Mouse (Mus musculus) C2C12 (cell line): ENCODE results near the gene Vmn1r83. TPM values are rescaled to one million over a fixed set of nuclear protein-coding genes. Genes with fewer than 3 reads are reported as not detected.

ENCODE experiments used
- H3K27me3 ChIP-seq: one replicate; pipeline ENCODE4 v1.6.1; 2011; ENCODE audit not compliant: control insufficient read depth, insufficient read depth, insufficient read length
- H3K36me3 ChIP-seq: one replicate; pipeline ENCODE4 v1.6.1; 2011; ENCODE audit not compliant: control insufficient read depth, insufficient read depth
- H3K4me3 ChIP-seq: one replicate; pipeline ENCODE4 v1.5.1; 2011; ENCODE audit warnings: mild to moderate bottlenecking, control low read depth; ENCODE audit not compliant: poor library complexity, insufficient read depth, severe bottlenecking
- H3K79me2 ChIP-seq: one replicate; pipeline ENCODE4 v1.6.1; 2011; ENCODE audit not compliant: control insufficient read depth, insufficient read depth
- H3K79me3 ChIP-seq: one replicate; pipeline ENCODE4 v1.6.1; 2011; ENCODE audit warnings: low read depth, control low read depth
- H3ac ChIP-seq: one replicate; pipeline ENCODE3; 2011; ENCODE audit warnings: low read depth; ENCODE audit not compliant: control insufficient read depth, insufficient read length
- CEBPB ChIP-seq: IDR thresholded peaks from one replicate; pipeline ENCODE4 v1.6.1; 2011; ENCODE audit warnings: low read depth, mild to moderate bottlenecking, control low read depth, moderate library complexity
- CTCF ChIP-seq: IDR thresholded peaks from one replicate; pipeline ENCODE4 v1.5.1; 2011; ENCODE audit not compliant: control insufficient read depth, insufficient read depth, insufficient read length
- FOSL1 ChIP-seq: IDR thresholded peaks from one replicate; pipeline ENCODE4 v1.8.0; 2011; ENCODE audit warnings: mild to moderate bottlenecking, low read length; ENCODE audit not compliant: poor library complexity, insufficient read depth, severe bottlenecking
- MAX ChIP-seq: IDR thresholded peaks from one replicate; pipeline ENCODE4 v1.6.1; 2011; ENCODE audit warnings: mild to moderate bottlenecking, control low read depth
- MYOD1 ChIP-seq: IDR thresholded peaks from one replicate; pipeline ENCODE4 v1.6.1; 2011; ENCODE audit warnings: low read depth; ENCODE audit not compliant: control insufficient read depth, insufficient read length
- MYOG ChIP-seq: IDR thresholded peaks from one replicate; pipeline ENCODE4 v1.6.1; 2011; ENCODE audit not compliant: control insufficient read depth, insufficient read length; ENCODE audit errors: extremely low read depth
- USF1 ChIP-seq: IDR thresholded peaks from one replicate; pipeline ENCODE4 v1.6.1; 2011; ENCODE audit warnings: low read depth, mild to moderate bottlenecking, control low read depth, moderate library complexity
- long read RNA-seq, 2 experiments: library from polyadenylated mRNA; unstranded; transcript quantifications; one replicate each; pipeline ENCODE4 v2.0.0; 2019 to 2020
- microRNA-seq: library from miRNA; unstranded; fragments of <30 nt; microRNA quantifications from one replicate; pipeline ENCODE4, GENCODE M21; 2019; ENCODE audit warnings: borderline microRNAs expressed
- polyA plus RNA-seq: library from polyadenylated mRNA; unstranded; fragments of >200 nt; fragmentation: generic; extraction: Trizol; gene quantifications from one replicate; pipeline ENCODE4 v1.2.1, GENCODE M21; 2012; ENCODE audit warnings: missing spikeins

Gene Vmn1r83
- not detected for polyA plus RNA-seq
- long read RNA-seq, experiment 1, result 0 reads
- long read RNA-seq, experiment 2, result 0 reads

- no peak within 1 kb of the TSS for H3K4me3 ChIP-seq
- TF ChIP-seq MYOG (no peak), MYOD1 (no peak), FOSL1 (no peak), CEBPB (no peak), USF1 (no peak)
- no peaks in the 10 kb centered on the region for H3K27me3 ChIP-seq
- no peaks in the 10 kb centered on the region for H3K79me2 ChIP-seq
- H3K36me3 ChIP-seq, result no peaks in the 10 kb centered on the region
- H3K79me3 ChIP-seq, result no peaks in the 10 kb centered on the region
- no peak within 1 kb of the TSS for H3ac ChIP-seq
Observed at GRCm38 (mm10) chr7:12329381-12329780, at the start of gene Vmn1r83. Gene Vmn1r83, minus strand, starts transcription at chr7:12329481.

DNA sequence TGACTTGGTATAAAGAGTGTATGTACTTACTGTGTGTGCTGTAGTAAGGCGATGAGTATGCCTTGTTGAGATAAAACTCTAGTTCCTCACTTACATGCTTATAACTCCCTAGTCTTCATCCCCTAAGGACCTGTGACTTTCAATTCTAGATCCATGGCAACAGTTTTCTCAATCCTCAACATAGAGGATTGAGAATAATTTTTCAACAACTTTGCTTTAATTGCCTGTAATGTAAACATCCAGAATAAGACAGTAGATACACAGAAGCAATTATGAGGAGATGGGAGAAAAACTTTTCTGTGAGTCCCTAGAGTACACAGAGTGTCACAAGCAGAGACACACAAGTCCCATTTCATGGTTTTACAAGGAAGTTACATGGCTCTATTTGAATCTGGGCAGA, 39.9 kb upstream of the Vmn1r83 start, which contains the start of gene Vmn1r84:
Vmn1r84 (minus strand) TSS at position 101 of the 400 bp plus-strand sequence.
- TF ChIP-seq FOSL1, result no peak
- no peak for TF ChIP-seq MAX
- no peak for TF ChIP-seq CEBPB
- TF ChIP-seq USF1, result no peak
- no peak for TF ChIP-seq MYOD1
- TF ChIP-seq MYOG, result no peak
- TF ChIP-seq CTCF, result no peak
- H3K4me3 ChIP-seq, result no peak within 1 kb of the TSS

GRCm38 (mm10) chr7:12300130-12300529, 29.2 kb downstream of the Vmn1r83 start, which contains the start of gene Vmn1r82:
Gene Vmn1r82, plus strand, starts transcription at chr7:12300430.
- Histone ChIP-seq H3K79me3 (no peaks in the 10 kb centered on the region), H3K36me3 (no peaks in the 10 kb centered on the region), H3K27me3 (no peaks in the 10 kb centered on the region), H3K4me3 (no peak within 1 kb of the TSS), H3K79me2 (no peaks in the 10 kb centered on the region), H3ac (no peak within 1 kb of the TSS)
- TF ChIP-seq CEBPB (no peak), MYOG (no peak), USF1 (no peak), CTCF (no peak), FOSL1 (no peak), MAX (no peak), MYOD1 (no peak)

More for the DNA sequence above, 39.9 kb upstream of the Vmn1r83 start, which contains the start of gene Vmn1r84:
- H3K36me3 ChIP-seq, result no peaks in the 10 kb centered on the region
- no peaks in the 10 kb centered on the region for H3K27me3 ChIP-seq
- no peaks in the 10 kb centered on the region for H3K79me2 ChIP-seq
- H3K79me3 ChIP-seq, result no peaks in the 10 kb centered on the region
- no peak within 1 kb of the TSS for H3ac ChIP-seq

Small RNA genes lying within 50 kb of the gene (microRNA-seq; reads per million reads assigned to microRNA genes)
- gene Gm23521, result not detected

Other genes with a start within 250 kb of the Vmn1r83 start
- gene Vmn1r78, start 179.2 kb downstream of the Vmn1r83 start, polyA plus RNA-seq, result not detected
- gene Vmn1r79, start 158.2 kb downstream of the Vmn1r83 start, polyA plus RNA-seq, result not detected
- gene Vmn1r80, start 140.2 kb downstream of the Vmn1r83 start, polyA plus RNA-seq, result not detected
- gene Vmn1r81, start 61.2 kb downstream of the Vmn1r83 start, polyA plus RNA-seq, result not detected
- gene Vmn1r82, start 29.1 kb downstream of the Vmn1r83 start, polyA plus RNA-seq, result not detected
- not detected for gene Vmn1r84, start 39.8 kb upstream of the Vmn1r83 start, polyA plus RNA-seq
- gene Zfp551, start 93.3 kb upstream of the Vmn1r83 start, polyA plus RNA-seq, result 0.39 TPM
- 1.7 TPM for gene Zfp606, start 148.8 kb upstream of the Vmn1r83 start, polyA plus RNA-seq
- not detected for gene 2900092C05Rik, start 183.0 kb upstream of the Vmn1r83 start, polyA plus RNA-seq